Mouse (Mus musculus): ENCODE results near the gene Tsen34.
"Not testable (repeated sequence)": the region's sequence is repeated elsewhere in the genome, so short reads cannot be mapped to it uniquely, and the experiment has no call there.

Tsen34 gene

GRCm38 (mm10) chr7:3732675-3733074 is 40.0 kb downstream of the Tsen34 start:
- DNase-seq: not testable (repeated sequence)
